Mouse (Mus musculus) midbrain, postnatal 0 days (tissue): Measurements from ENCODE around the gene Ppih. TPM values are rescaled to one million over a fixed set of nuclear protein-coding genes. Genes with fewer than 3 reads are reported as not detected.

Source experiments
- ATAC-seq: fragments of 200-750 bp; cut with Nextera tagmentation; 2 replicates; pipeline ENCODE4 v1.8.0; 2017; ENCODE audit warnings: moderate number of reproducible peaks, mild to moderate bottlenecking, moderate TSS enrichment, moderate library complexity; ENCODE audit not compliant: low FRiP score
- DNase-seq: peaks from one replicate; pipeline ENCODE4 v3.0.0-alpha.2; 2015; ENCODE audit warnings: low spot score
- H3K27ac ChIP-seq: fragments of 300-500 bp; sonication (generic); 2 replicates; pipeline ENCODE4 v1.5.1; 2014; ENCODE audit warnings: low read depth, mild to moderate bottlenecking, low read length, mixed read lengths
- H3K27me3 ChIP-seq: fragments of 300-500 bp; sonication (generic); 2 replicates; pipeline ENCODE4 v1.6.1; 2014; ENCODE audit warnings: low read length, control low read depth, mixed read lengths; ENCODE audit not compliant: insufficient read depth
- H3K36me3 ChIP-seq: fragments of 300-500 bp; sonication (generic); 2 replicates; pipeline ENCODE4 v1.6.1; 2014; ENCODE audit warnings: low read length, control low read depth, mixed read lengths; ENCODE audit not compliant: insufficient read depth
- H3K4me1 ChIP-seq: fragments of 300-500 bp; sonication (generic); 2 replicates; pipeline ENCODE4 v1.6.1; 2014; ENCODE audit warnings: mild to moderate bottlenecking, control low read depth, antibody characterized with exemption, low read length, mixed read lengths; ENCODE audit not compliant: insufficient read depth
- H3K4me2 ChIP-seq: fragments of 300-500 bp; sonication (generic); 2 replicates; pipeline ENCODE4 v1.6.1; 2014; ENCODE audit warnings: low read depth, mild to moderate bottlenecking, low read length, mixed read lengths; ENCODE audit not compliant: poor library complexity, severe bottlenecking
- H3K4me3 ChIP-seq: fragments of 300-500 bp; sonication (generic); 2 replicates; pipeline ENCODE4 v1.5.1; 2014; ENCODE audit warnings: low read depth, mild to moderate bottlenecking, low read length, moderate library complexity
- H3K9ac ChIP-seq: fragments of 300-500 bp; sonication (generic); replicated peaks from 2 replicates; pipeline ENCODE4 v1.6.1; 2014; ENCODE audit warnings: mild to moderate bottlenecking, low read length, moderate library complexity, mixed read lengths; ENCODE audit not compliant: poor library complexity, severe bottlenecking
- H3K9me3 ChIP-seq: fragments of 300-500 bp; sonication (generic); 2 replicates; pipeline ENCODE4 v1.6.1; 2016; ENCODE audit warnings: low read length, control low read depth
- CTCF ChIP-seq: IDR thresholded peaks from 2 replicates; pipeline ENCODE4 v1.5.1; 2016; ENCODE audit warnings: antibody characterized with exemption, mild to moderate bottlenecking
- WGBS: fragments of 180-500 bp; shearing (Covaris S2); extraction: QIAGEN DNeasy Blood & Tissue Kit; methylation state at CpG from one replicate; pipeline ENCODE4 v1.1.7; 2014; 5-methylcytosine and 5-hydroxymethylcytosine counted together
- polyA plus RNA-seq: library from polyadenylated mRNA; unstranded; fragments of >200 nt; fragmentation: Nextera tagmentation; extraction: Ambion mirVana; gene quantifications from 2 replicates; pipeline ENCODE4 v1.2.1, GENCODE M21; 2015
- total RNA-seq: library from RNA; depleted of rRNA; stranded (reverse); fragments of >200 nt; gene quantifications from 2 replicates; pipeline ENCODE4 v1.2.3, GENCODE M21; 2014; rRNA removed

The Ppih gene
- total and polyA plus RNA-seq, 2 experiments from 2014 or later: 30.3 to 42.7 TPM

DNA sequence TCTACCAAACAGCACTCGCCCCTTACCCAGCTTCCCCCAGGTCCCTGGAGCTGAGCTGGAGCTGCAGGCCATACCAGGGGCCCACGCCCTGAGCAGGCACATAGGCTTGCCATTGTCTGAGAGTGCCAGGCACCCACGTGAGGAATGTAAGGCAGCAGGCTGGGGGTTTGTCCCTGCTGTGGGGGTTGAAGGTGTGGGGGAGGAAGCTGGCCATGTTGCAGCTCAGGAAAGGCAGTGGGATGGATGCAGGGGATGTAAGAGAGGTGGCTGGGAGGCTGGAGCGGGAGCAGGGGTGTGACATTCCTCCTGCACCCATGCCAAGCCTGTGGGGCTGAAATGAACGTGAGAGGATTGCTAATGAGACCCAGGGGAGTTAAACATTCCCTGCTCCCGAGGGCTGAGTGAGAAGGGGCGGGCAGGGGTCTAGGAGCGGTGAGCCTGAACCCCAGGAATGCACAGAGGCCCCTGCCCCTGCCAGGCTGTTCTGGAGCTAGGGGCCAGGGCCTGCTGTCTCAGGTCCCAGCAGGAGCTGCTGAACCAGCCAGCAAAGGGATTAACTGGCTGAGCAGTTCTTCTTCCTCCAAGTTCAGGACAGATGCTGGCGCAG, 66.2 kb downstream of the Ppih start:
- Histone ChIP-seq H3K36me3 (no peaks in the 10 kb centered on the region), H3K4me3 (no peak overlapping the region), H3K9ac (peak overlapping the region; percentile 33; the same call in 1 of the 2 replicates), H3K4me2 (no peak overlapping the region), H3K9me3 (no peaks in the 10 kb centered on the region), H3K27ac (peak overlapping the region; percentile 62; the same call in 1 of the 2 replicates), H3K4me1 (peaks cover 9% of the 10 kb centered on the region), H3K27me3 (no peaks in the 10 kb centered on the region)
- peak; percentile 53 for ATAC-seq
- WGBS: 25% methylated on average over 9 of the region's 9 CpGs
- TF ChIP-seq CTCF: no peak
- peak; percentile 57 for DNase-seq

DNA sequence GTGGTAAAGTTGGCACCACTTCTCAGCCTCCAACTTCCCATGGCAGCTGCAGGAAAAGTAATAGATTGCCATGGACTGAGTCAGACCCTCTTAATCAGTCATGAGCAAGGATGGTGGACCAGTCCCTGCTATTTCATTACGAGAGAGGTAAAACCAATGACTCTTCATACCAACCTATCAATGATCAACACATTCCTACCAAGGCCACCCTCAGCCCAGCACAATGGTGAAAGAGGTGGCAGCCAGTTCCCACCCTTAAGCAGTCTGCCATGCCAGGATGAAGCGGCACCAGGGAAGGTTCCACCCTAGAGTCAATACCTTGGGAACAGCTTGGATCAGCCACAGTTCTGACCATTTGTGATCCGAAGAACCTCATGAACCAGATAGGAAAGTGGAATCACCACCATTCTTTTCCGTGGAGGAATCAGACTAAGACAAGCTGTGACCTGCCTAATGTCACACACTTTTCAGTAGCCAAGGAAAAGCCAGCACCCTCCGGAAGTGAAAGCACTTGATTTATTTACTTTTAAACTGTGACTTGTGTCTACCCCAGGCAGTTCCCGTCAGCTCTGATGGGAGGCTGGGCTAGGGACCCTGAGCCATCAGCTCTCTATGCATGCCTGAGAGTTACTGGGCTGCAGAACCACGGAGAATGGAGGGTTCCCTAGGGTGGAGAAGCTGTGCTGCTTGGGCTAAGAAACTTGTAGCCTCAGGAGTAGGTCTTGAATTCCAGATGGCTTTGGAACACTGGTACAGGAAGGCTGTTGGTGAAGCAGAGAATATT, 68.1 kb downstream of the Ppih start:
- ATAC-seq (no peak), DNase-seq (no peak)
- no peak overlapping the region for H3K9ac ChIP-seq
- H3K4me1 ChIP-seq: peaks cover 9% of the 10 kb centered on the region
- no peak overlapping the region for H3K4me3 ChIP-seq
- no peak for TF ChIP-seq CTCF
- H3K9me3 ChIP-seq: no peaks in the 10 kb centered on the region
- no peaks in the 10 kb centered on the region for H3K27me3 ChIP-seq
- WGBS: 76% methylated on average over 7 of the region's 7 CpGs
- no peaks in the 10 kb centered on the region for H3K36me3 ChIP-seq
- H3K4me2 ChIP-seq: no peak overlapping the region
- no peak overlapping the region for H3K27ac ChIP-seq

Other genes with a start within 250 kb of the Ppih start
- gene Slc2a1, start 211.8 kb downstream of the Ppih start, total RNA-seq: 85.1 and 104 TPM in 2 replicates
- 43.1 and 46.4 TPM in 2 replicates for gene Slc2a1, start 211.8 kb downstream of the Ppih start, polyA plus RNA-seq
- 2.3 and 4.1 TPM in 2 replicates for gene Zfp691, start 146.4 kb downstream of the Ppih start, total RNA-seq
- 2.5 and 3.3 TPM in 2 replicates for gene Zfp691, start 146.4 kb downstream of the Ppih start, polyA plus RNA-seq
- gene Ermap, start 130.5 kb downstream of the Ppih start, total RNA-seq: 0.33 and 2.5 TPM in 2 replicates
- 0.31 and 0.93 TPM in 2 replicates for gene Ermap, start 130.5 kb downstream of the Ppih start, polyA plus RNA-seq
- gene Svbp, start 125.2 kb downstream of the Ppih start, total RNA-seq: 66.3 and 83.1 TPM in 2 replicates
- 196 and 200 TPM in 2 replicates for gene Svbp, start 125.2 kb downstream of the Ppih start, polyA plus RNA-seq
- gene Tmem269, start 102.3 kb downstream of the Ppih start, total RNA-seq: 0.11 TPM in 1 of 2 replicates, not detected in the other
- 0.43 and 0.83 TPM in 2 replicates for gene Tmem269, start 102.3 kb downstream of the Ppih start, polyA plus RNA-seq
- gene AU022252, start 87.8 kb downstream of the Ppih start, total RNA-seq: 13.6 and 30.0 TPM in 2 replicates
- gene AU022252, start 87.8 kb downstream of the Ppih start, polyA plus RNA-seq: 20.1 and 22.1 TPM in 2 replicates
- 14.9 and 15.0 TPM in 2 replicates for gene P3h1, start 87.6 kb downstream of the Ppih start, total RNA-seq
- 9.8 and 10.2 TPM in 2 replicates for gene P3h1, start 87.6 kb downstream of the Ppih start, polyA plus RNA-seq
- 2.7 and 4.5 TPM in 2 replicates for gene Cldn19, start 65.1 kb downstream of the Ppih start, total RNA-seq
- gene Cldn19, start 65.1 kb downstream of the Ppih start, polyA plus RNA-seq: 0.75 and 0.77 TPM in 2 replicates
- 678 and 724 TPM in 2 replicates for gene Ybx1, start 25.9 kb downstream of the Ppih start, total RNA-seq
- 971 and 1,006 TPM in 2 replicates for gene Ybx1, start 25.9 kb downstream of the Ppih start, polyA plus RNA-seq
- 9.6 and 11.9 TPM in 2 replicates for gene Ccdc30, start 95.0 kb upstream of the Ppih start, total RNA-seq
- 24.1 and 24.2 TPM in 2 replicates for gene Ccdc30, start 95.0 kb upstream of the Ppih start, polyA plus RNA-seq
- gene Ppcs, start 101.9 kb upstream of the Ppih start, total RNA-seq: 14.7 and 19.2 TPM in 2 replicates
- 23.4 and 26.4 TPM in 2 replicates for gene Ppcs, start 101.9 kb upstream of the Ppih start, polyA plus RNA-seq
- gene Zmynd12, start 102.3 kb upstream of the Ppih start, total RNA-seq: 0.16 TPM in 1 of 2 replicates, not detected in the other
- 0.44 and 0.64 TPM in 2 replicates for gene Zmynd12, start 102.3 kb upstream of the Ppih start, polyA plus RNA-seq
- 37.1 and 45.3 TPM in 2 replicates for gene Rimkla, start 172.1 kb upstream of the Ppih start, total RNA-seq
- 25.3 and 25.8 TPM in 2 replicates for gene Rimkla, start 172.1 kb upstream of the Ppih start, polyA plus RNA-seq
- gene Foxj3, start 216.5 kb upstream of the Ppih start, total RNA-seq: 39.1 and 46.0 TPM in 2 replicates
- gene Foxj3, start 216.5 kb upstream of the Ppih start, polyA plus RNA-seq: 21.3 and 26.4 TPM in 2 replicates
- gene Frg2f1, start 219.0 kb upstream of the Ppih start, total RNA-seq: 19.0 and 27.4 TPM in 2 replicates
- gene Frg2f1, start 219.0 kb upstream of the Ppih start, polyA plus RNA-seq: 15.9 and 16.1 TPM in 2 replicates